Mouse (Mus musculus) testis, adult 2 months (tissue): ENCODE measurements at regions not wholly inside any gene's neighbourhood (a gene's known extent, or its start where the extent isn't known, plus 50 kb on each side); places are given as distances from the start of the nearest gene placed in this dataset.

Experiments used
- H3K27ac ChIP-seq: fragments of 200-500 bp; 2 replicates; pipeline ENCODE4 v1.5.1; 2012; ENCODE audit warnings: low read depth, low read length; ENCODE audit not compliant: control insufficient read depth, insufficient read depth
- H3K27me3 ChIP-seq: fragments of 200-500 bp; 2 replicates; pipeline ENCODE4 v1.6.1; 2012; ENCODE audit warnings: mild to moderate bottlenecking, low read length, moderate library complexity; ENCODE audit not compliant: control insufficient read depth, insufficient read depth
- H3K36me3 ChIP-seq: fragments of 200-500 bp; 2 replicates; pipeline ENCODE4 v1.6.1; 2012; ENCODE audit warnings: mild to moderate bottlenecking, low read length; ENCODE audit not compliant: control insufficient read depth, insufficient read depth
- H3K4me1 ChIP-seq: fragments of 200-500 bp; 2 replicates; pipeline ENCODE4 v1.6.1; 2012; ENCODE audit warnings: low read length; ENCODE audit not compliant: control insufficient read depth, insufficient read depth
- H3K4me3 ChIP-seq: fragments of 200-500 bp; 2 replicates; pipeline ENCODE4 v1.5.1; 2012; ENCODE audit warnings: low read depth, mild to moderate bottlenecking, low read length, moderate library complexity, mixed read lengths; ENCODE audit not compliant: control insufficient read depth
- CTCF ChIP-seq: fragments of 200-500 bp; IDR thresholded peaks from 2 replicates; pipeline ENCODE4 v1.5.1; 2012; ENCODE audit warnings: low read depth, mild to moderate bottlenecking, inconsistent platforms, low read length, moderate library complexity; ENCODE audit not compliant: control insufficient read depth, insufficient read depth, insufficient replicate concordance
- POLR2A ChIP-seq: fragments of 200-500 bp; IDR thresholded peaks from 2 replicates; pipeline ENCODE4 v1.6.1; 2012; ENCODE audit warnings: low read depth, mild to moderate bottlenecking, inconsistent platforms, low read length, moderate library complexity; ENCODE audit not compliant: control insufficient read depth

- no peak for TF ChIP-seq POLR2A
- TF ChIP-seq CTCF, result no peak
- no peaks in the 10 kb centered on the region for H3K36me3 ChIP-seq
- no peak overlapping the region for H3K27ac ChIP-seq
- no peak overlapping the region for H3K4me3 ChIP-seq
- H3K27me3 ChIP-seq, result no peaks in the 10 kb centered on the region
- peaks cover 3% of the 10 kb centered on the region; the same call in 1 of the 2 replicates for H3K4me1 ChIP-seq
Observed at GRCm38 (mm10) chr8:113549200-113549599, 86.2 kb upstream of the Mon1b start.

- no peak overlapping the region for H3K4me3 ChIP-seq
- no peak overlapping the region; the same call in 1 of the 2 replicates for H3K27ac ChIP-seq
- TF ChIP-seq POLR2A (no peak), CTCF (no peak)
- peaks cover 3% of the 10 kb centered on the region; the same call in 1 of the 2 replicates for H3K4me1 ChIP-seq
- H3K36me3 ChIP-seq, result no peaks in the 10 kb centered on the region
- H3K27me3 ChIP-seq, result no peaks in the 10 kb centered on the region
Observed at GRCm38 (mm10) chr8:113551454-113552273, 83.7 kb upstream of the Mon1b start.

- H3K36me3 ChIP-seq, result no peaks in the 10 kb centered on the region
- no peak overlapping the region for H3K4me3 ChIP-seq
- no peak overlapping the region for H3K27ac ChIP-seq
- TF ChIP-seq POLR2A (no peak), CTCF (no peak)
- peaks cover 3% of the 10 kb centered on the region; the same call in 1 of the 2 replicates for H3K4me1 ChIP-seq
- no peaks in the 10 kb centered on the region for H3K27me3 ChIP-seq
Observed at GRCm38 (mm10) chr8:113552826-113553225, 82.6 kb upstream of the Mon1b start.

- Histone ChIP-seq H3K36me3 (no peaks in the 10 kb centered on the region), H3K4me3 (no peak overlapping the region), H3K27ac (peak overlapping the region; percentile 50; the same call in 1 of the 2 replicates), H3K4me1 (peaks cover 3% of the 10 kb centered on the region; the same call in 1 of the 2 replicates), H3K27me3 (no peaks in the 10 kb centered on the region)
- TF ChIP-seq CTCF, result no peak
- no peak for TF ChIP-seq POLR2A
Observed at GRCm38 (mm10) chr8:113554700-113555455, 80.5 kb upstream of the Mon1b start.

GRCm38 (mm10) chr8:113556994-113557393 lies 78.4 kb upstream of the Mon1b start:
- TF ChIP-seq POLR2A (no peak), CTCF (no peak)
- Histone ChIP-seq H3K27me3 (no peaks in the 10 kb centered on the region), H3K36me3 (no peaks in the 10 kb centered on the region), H3K27ac (no peak overlapping the region), H3K4me1 (no peaks in the 10 kb centered on the region), H3K4me3 (no peak overlapping the region)

- H3K27me3 ChIP-seq, result no peaks in the 10 kb centered on the region
- no peak for TF ChIP-seq CTCF
- no peak for TF ChIP-seq POLR2A
Observed at GRCm38 (mm10) chr8:113581098-113581497, 54.3 kb upstream of the Mon1b start.

GRCm38 (mm10) chr8:113581704-113582103 lies 53.7 kb upstream of the Mon1b start:
- H3K4me1 ChIP-seq, result no peaks in the 10 kb centered on the region; the same call in 1 of the 2 replicates
- TF ChIP-seq CTCF (no peak), POLR2A (no peak)
- no peaks in the 10 kb centered on the region for H3K27me3 ChIP-seq
- no peak overlapping the region for H3K27ac ChIP-seq
- H3K36me3 ChIP-seq, result no peaks in the 10 kb centered on the region
- H3K4me3 ChIP-seq, result no peak overlapping the region

More at GRCm38 (mm10) chr8:113581098-113581497, 54.3 kb upstream of the Mon1b start:
- no peaks in the 10 kb centered on the region for H3K36me3 ChIP-seq
- no peaks in the 10 kb centered on the region; the same call in 1 of the 2 replicates for H3K4me1 ChIP-seq
- no peak overlapping the region for H3K4me3 ChIP-seq
- no peak overlapping the region for H3K27ac ChIP-seq
